Mouse (Mus musculus) ovary, adult 10 weeks (tissue): ENCODE data around the gene Tmem237. TPM values are rescaled to one million over a fixed set of nuclear protein-coding genes. Genes with fewer than 3 reads are reported as not detected.

Source experiments
- polyA plus RNA-seq: library from polyadenylated mRNA; stranded (reverse); fragments of 350-450 nt; fragmentation: Illumina TruSeq; extraction: RNeasy Lipid Tissue Mini Kit (QIAGEN cat#74804); gene quantifications from one replicate; pipeline ENCODE4 v1.2.3, GENCODE M21; 2014

Gene Tmem237
- polyA plus RNA-seq: 38.7 TPM

GRCm38 (mm10) chr1:59119720-59120457 is at the start of gene Tmem237:
Gene Tmem237, minus strand, starts transcription at chr1:59120408.

GRCm38 (mm10) chr1:59163030-59163461 is 42.8 kb upstream of the Tmem237 start, which contains the start of gene Mpp4:
Gene Mpp4, minus strand, starts transcription at chr1:59163389.

GRCm38 (mm10) chr1:59094705-59095104 is 25.5 kb downstream of the Tmem237 start, which contains the start of gene C2cd6:
Gene C2cd6, minus strand, starts transcription at chr1:59094900.

Other genes with a start within 250 kb of the Tmem237 start
- 61.8 TPM for gene Trak2, start 147.0 kb downstream of the Tmem237 start, polyA plus RNA-seq
- 39.3 TPM for gene Stradb, start 146.9 kb downstream of the Tmem237 start, polyA plus RNA-seq
- gene C2cd6, start 25.5 kb downstream of the Tmem237 start, polyA plus RNA-seq: not detected
- gene Mpp4, start 43.0 kb upstream of the Tmem237 start, polyA plus RNA-seq: 0.66 TPM
- 7.2 TPM for gene Als2, start 116.8 kb upstream of the Tmem237 start, polyA plus RNA-seq
- not detected for gene Cdk15, start 136.5 kb upstream of the Tmem237 start, polyA plus RNA-seq